Mouse (Mus musculus): ENCODE results near the gene Card6.

DNA sequence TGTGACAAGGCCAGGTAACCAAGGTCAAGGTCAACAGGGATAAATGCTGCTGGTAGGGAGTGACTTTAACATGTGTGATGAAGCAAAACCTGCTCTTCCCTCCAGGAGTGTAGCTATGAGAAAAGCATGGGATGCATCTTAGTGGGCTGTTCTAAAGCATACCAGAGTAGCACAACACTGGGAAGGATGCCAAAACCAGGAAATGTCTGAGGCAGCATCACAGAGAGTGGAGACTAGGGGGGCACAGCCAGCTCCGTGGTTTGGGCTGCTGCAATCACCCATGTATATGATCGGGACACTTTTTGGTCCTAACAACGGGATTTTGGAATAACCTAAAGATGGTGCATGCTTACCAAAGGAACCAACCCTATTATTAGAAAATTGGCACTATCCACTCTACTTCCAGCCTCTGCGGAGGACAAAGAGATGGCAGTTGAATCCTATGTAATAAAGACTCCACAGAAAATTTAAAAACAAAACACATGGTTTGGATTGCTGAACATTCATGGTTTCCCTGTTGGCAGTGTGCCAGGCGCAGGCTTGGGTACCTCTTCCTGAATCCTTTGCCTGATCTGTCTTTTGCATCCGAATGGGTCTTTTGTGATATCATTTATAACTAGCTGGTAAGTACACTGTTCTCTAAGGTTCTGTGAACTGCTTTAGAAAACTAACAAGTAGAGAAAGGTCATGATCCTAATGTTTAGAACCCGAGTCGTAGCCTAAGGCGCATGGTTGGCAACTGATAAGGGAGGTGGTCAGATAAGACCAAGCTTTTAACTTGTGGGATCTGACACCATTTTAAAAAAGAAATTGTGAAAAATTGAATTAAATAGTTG lies 29.9 kb upstream of the Card6 start:
- 0 out of 2 replicates have a peak, but pooled peaks have one; percentile 12 for TF ChIP-seq ELF1 (IDR thresholded peaks at IDR 0.05; ENCODE audit: low read depth, low read length)
- no peak for TF ChIP-seq MEF2A (IDR thresholded peaks at IDR 0.05; ENCODE audit: extremely low read depth, insufficient replicate concordance, low read depth, low read length, poor library complexity, severe bottlenecking)
- no peak for TF ChIP-seq NRF1 (IDR thresholded peaks at IDR 0.05; ENCODE audit: insufficient read depth, low read depth, low read length, poor library complexity, severe bottlenecking)
- no peak for TF ChIP-seq ZNF384 (IDR thresholded peaks at IDR 0.05; ENCODE audit: low read depth, low read length)
- no peak for TF ChIP-seq MAZ (IDR thresholded peaks at IDR 0.05; ENCODE audit: low read depth, low read length)
- peak; percentile 88 to 95 for TF ChIP-seq EP300 (IDR thresholded peaks at IDR 0.05; ENCODE audit: low read depth in 1 of 2, low read length in 2 of 2)
- TF ChIP-seq CTCF (IDR thresholded peaks at IDR 0.05 in 2 of 3, conservative IDR thresholded peaks at IDR 0.05 in 1 of 3; ENCODE audit: control insufficient read depth in 1 of 3, insufficient read depth in 1 of 3, low read depth in 2 of 3, low read length in 3 of 3, poor library complexity in 1 of 3, severe bottlenecking in 1 of 3) = no peak

All from MEL (cell line).